Mouse (Mus musculus) thymus, adult 2 months (tissue): ENCODE results near the gene Rnf222.

Source experiments
- CTCF ChIP-seq: fragments of 200-500 bp; IDR thresholded peaks from 2 replicates; pipeline ENCODE4 v1.5.1; 2012; ENCODE audit warnings: mild to moderate bottlenecking, control low read depth, low read length, moderate library complexity, borderline replicate concordance; ENCODE audit not compliant: control insufficient read depth, poor library complexity, insufficient read depth; ENCODE audit errors: extremely low read depth
- POLR2A ChIP-seq: fragments of 200-500 bp; IDR thresholded peaks from 2 replicates; pipeline ENCODE4 v1.6.1; 2012; ENCODE audit warnings: mild to moderate bottlenecking, low read length, control low read depth, moderate library complexity; ENCODE audit not compliant: control insufficient read depth, poor library complexity, insufficient read depth; ENCODE audit errors: extremely low read depth

DNA sequence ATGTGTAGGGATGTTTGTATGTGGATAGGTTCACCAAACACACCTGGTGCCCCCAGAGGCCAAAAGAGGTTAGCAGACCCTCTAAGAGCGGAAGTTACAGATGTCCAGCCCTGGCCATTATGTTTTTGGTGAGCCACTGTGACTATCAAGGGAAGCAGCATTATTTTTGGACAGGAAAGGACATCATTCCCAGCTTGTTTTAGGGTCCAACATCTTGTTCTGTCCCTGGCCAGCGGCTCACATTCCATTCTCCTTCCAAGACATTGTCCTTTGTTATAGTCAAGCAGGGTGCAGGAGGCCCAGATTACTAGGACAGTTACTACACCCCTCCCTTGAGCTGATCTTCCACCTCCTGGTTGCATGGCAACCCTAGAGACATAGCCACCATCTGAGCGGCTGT is 18.9 kb downstream of the Rnf222 start:
- TF ChIP-seq CTCF, result no peak
- TF ChIP-seq POLR2A, result no peak
